Mouse (Mus musculus): ENCODE measurements around the gene Hand1. TPM values are rescaled to one million over a fixed set of nuclear protein-coding genes. Genes with fewer than 3 reads are reported as not detected.
"Not testable (repeated sequence)": the region's sequence is repeated elsewhere in the genome, so short reads cannot be mapped to it uniquely, and the experiment has no call there.

Hand1 gene
- polyA plus RNA-seq, 1 experiment from 2014 or later, result 0.32 TPM

- not testable (repeated sequence) for H3K36me3 ChIP-seq; H3K27ac ChIP-seq; H3K4me3 ChIP-seq; H3K9me3 ChIP-seq (replicated peaks); H3K4me2 ChIP-seq (replicated peaks); H3K4me1 ChIP-seq; ATAC-seq (ENCODE audit: low FRiP score); H3K9ac ChIP-seq
- H3K27me3 ChIP-seq, result peaks cover 49% of the 10 kb centered on the region
- 84% methylated on average over 7 of the region's 9 CpGs for WGBS
These were observed 14.1 kb upstream of the Hand1 start for GRCm38 (mm10) chr11:57846421-57847363.

DNA sequence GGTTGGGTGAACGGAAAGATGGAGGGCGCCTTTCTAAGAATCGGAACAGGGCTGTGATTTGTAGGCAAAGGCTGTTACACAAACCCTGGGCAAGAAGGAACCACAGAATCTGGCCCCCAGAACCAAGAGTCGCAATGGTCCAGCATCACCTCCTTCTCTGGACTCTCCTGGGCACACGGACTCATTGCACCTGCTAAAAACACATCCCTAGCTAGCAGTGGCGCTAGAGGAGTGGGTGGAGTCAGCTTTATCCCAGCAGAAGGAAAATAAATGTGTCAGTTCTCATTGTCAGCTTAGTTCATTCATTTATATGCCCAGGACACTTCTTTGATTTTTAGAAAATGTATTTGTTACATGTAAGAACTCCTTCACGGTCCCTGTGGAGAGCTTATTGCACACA lies 8.8 kb upstream of the Hand1 start:
- Histone ChIP-seq H3K9ac (no peak overlapping the region), H3K4me2 (replicated peaks) (no peak overlapping the region), H3K4me3 (no peak overlapping the region), H3K4me1 (peaks cover 3% of the 10 kb centered on the region; the same call in 1 of the 2 replicates), H3K9me3 (replicated peaks) (no peaks in the 10 kb centered on the region), H3K27ac (no peak overlapping the region), H3K36me3 (no peaks in the 10 kb centered on the region), H3K27me3 (peaks cover 77% of the 10 kb centered on the region)
- WGBS, result 31% methylated on average over 7 of the region's 7 CpGs
- ATAC-seq (ENCODE audit: low FRiP score), result no peak

DNA sequence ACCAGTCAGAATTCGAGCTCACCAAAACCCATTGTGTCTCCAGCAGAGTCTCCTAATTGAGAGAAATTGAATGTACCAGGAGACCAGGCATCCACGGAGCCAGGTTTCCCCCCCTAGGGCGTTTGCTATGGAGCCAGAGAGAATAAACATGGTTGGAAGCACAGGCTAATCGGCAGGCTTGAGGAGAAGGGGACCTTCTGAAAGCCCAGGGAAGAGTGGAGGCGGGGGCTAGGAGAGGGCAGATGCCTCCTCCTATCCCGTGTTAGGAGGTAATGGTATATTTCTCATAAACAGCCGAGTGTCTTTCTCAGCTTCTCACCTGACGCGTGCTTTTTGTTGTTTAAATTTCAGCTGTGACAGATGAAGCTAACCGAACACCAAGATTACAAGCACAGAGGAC lies 8.4 kb upstream of the Hand1 start:
- H3K4me1 ChIP-seq, result peaks cover 3% of the 10 kb centered on the region; the same call in 1 of the 2 replicates
- H3K27ac ChIP-seq, result no peak overlapping the region
- 17% methylated on average over 10 of the region's 10 CpGs for WGBS
- no peak overlapping the region for H3K9ac ChIP-seq
- no peaks in the 10 kb centered on the region for H3K9me3 ChIP-seq (replicated peaks)
- H3K4me3 ChIP-seq, result no peak overlapping the region
- no peaks in the 10 kb centered on the region for H3K36me3 ChIP-seq
- ATAC-seq (ENCODE audit: low FRiP score), result no peak
- H3K27me3 ChIP-seq, result peaks cover 80% of the 10 kb centered on the region
- no peak overlapping the region for H3K4me2 ChIP-seq (replicated peaks)

DNA sequence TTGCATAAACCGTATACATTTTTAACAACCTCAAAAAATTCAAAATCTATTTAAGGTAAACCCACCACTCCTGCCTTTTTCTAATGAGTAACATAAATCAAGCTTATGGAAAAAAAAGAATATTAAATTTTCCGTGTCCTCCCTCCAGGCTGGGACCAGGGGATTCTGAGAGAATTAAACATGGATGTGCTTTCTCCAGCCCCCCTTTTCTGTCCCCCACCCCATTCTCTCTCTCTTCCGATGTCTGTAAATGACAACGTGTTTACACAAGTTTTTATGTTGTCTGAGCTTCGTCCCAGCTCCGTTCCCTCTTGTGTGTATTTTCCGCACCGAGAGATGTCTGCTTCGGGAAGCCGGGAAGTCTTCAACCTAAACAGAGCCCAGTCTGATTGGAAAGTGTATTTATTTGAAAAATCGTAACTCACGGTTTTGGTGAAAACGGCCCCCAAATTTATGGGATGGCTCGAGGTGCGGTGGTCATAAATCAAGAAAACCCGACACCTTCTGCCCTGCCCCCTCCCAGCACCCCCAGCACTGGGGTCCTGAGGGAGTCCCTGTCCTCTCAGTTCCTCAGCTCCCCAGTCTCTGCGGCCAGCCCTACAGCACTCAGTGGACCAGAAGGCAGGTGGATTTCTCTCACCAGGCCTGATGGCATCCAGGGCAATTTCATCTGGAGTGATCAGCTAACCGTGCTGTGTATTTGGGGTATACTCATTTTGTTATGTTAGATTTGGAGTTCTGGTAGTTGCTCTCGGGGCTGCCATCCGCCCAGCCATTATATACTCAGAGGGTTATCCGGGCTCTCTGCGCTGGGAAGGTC lies 5.5 kb upstream of the Hand1 start:
- H3K4me2 ChIP-seq (replicated peaks), result no peak overlapping the region
- 6% methylated on average over 22 of the region's 22 CpGs for WGBS

GRCm38 (mm10) chr11:57836872-57837680 lies 4.5 kb upstream of the Hand1 start:
- WGBS, result 1% methylated on average over 38 of the region's 38 CpGs
- no peak overlapping the region for H3K27ac ChIP-seq
- no peak overlapping the region for H3K9ac ChIP-seq
- no peak overlapping the region; the same call in 1 of the 2 replicates for H3K4me3 ChIP-seq
- peaks cover 97% of the 10 kb centered on the region for H3K27me3 ChIP-seq
- H3K4me2 ChIP-seq (replicated peaks), result no peak overlapping the region
- H3K36me3 ChIP-seq, result no peaks in the 10 kb centered on the region
- H3K4me1 ChIP-seq, result peaks cover 8% of the 10 kb centered on the region; the same call in 1 of the 2 replicates
- H3K9me3 ChIP-seq (replicated peaks), result no peaks in the 10 kb centered on the region
- ATAC-seq (ENCODE audit: low FRiP score), result no peak

More for the DNA sequence above, 5.5 kb upstream of the Hand1 start:
- ATAC-seq (ENCODE audit: low FRiP score), result no peak
- Histone ChIP-seq H3K4me1 (peaks cover 8% of the 10 kb centered on the region; the same call in 1 of the 2 replicates), H3K27ac (no peak overlapping the region), H3K27me3 (peaks cover 97% of the 10 kb centered on the region), H3K4me3 (no peak overlapping the region), H3K9ac (no peak overlapping the region), H3K9me3 (replicated peaks) (no peaks in the 10 kb centered on the region), H3K36me3 (no peaks in the 10 kb centered on the region)

DNA sequence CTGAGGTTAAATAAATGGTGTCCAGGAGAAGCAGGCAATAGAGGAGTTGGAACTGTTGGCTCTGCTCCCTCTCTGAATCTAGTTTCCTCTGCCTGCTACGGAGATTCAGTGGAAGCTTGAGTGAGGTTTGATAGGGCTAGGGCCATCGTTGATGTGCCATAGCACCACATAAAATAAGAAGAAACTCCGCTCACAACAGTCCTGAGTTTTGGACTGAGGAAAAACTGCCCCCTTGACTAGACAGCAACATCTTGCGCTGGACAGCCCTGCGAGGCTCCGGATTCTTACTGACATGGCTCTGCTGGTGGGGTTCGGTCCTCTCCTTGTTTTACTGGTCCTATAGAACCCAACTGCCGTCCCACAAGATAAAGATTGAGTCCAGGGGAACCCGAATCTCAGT lies 3.8 kb upstream of the Hand1 start:
- Histone ChIP-seq H3K4me2 (replicated peaks) (no peak overlapping the region), H3K27me3 (peaks cover 98% of the 10 kb centered on the region), H3K27ac (no peak overlapping the region), H3K36me3 (no peaks in the 10 kb centered on the region), H3K4me3 (no peak overlapping the region), H3K9me3 (replicated peaks) (no peaks in the 10 kb centered on the region), H3K4me1 (peaks cover 8% of the 10 kb centered on the region; the same call in 1 of the 2 replicates), H3K9ac (no peak overlapping the region)
- ATAC-seq (ENCODE audit: low FRiP score), result no peak
- WGBS, result 2% methylated on average over 9 of the region's 9 CpGs

DNA sequence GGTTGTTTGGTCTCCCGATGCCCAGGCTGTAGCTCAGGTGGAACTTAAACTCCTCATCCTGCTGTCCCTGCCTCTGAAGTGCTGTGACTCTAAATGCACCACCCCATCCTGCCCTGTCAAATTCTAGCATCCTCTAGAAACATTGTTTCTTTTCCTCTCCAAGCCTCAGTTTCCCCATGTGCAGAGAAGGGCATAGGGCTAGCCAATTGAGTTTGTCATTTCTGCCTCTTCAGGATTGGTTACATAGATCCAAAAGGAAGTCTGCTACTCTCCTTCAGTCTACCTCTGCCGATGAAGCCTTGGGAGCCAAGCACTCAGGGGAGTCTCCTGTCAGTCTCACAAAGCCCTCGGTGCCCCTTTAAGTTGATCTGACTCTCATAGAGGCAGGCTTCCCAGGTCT lies 3.3 kb upstream of the Hand1 start:
- H3K27ac ChIP-seq, result no peak overlapping the region
- 4% methylated on average over 3 of the region's 3 CpGs for WGBS
- no peaks in the 10 kb centered on the region for H3K36me3 ChIP-seq

DNA sequence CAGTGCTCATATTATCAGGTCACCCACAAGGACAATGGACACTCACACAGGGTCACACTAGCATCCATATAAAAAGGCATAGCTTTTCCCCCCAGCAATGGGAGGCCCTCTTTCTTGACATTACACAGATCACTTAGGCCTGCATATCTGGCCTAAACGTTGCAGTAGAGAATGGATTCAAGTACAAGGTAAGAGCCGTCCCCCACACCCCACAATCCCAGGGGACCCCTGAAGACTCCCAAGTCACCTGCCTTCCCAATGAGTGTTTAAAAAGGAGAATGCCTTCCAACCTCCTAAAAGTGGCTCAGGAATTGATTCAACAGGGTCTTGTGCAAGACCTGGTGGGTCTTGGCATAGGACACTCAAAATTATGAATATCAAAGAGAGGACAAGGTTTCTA lies 2.7 kb upstream of the Hand1 start:
- Histone ChIP-seq H3K9me3 (replicated peaks) (no peaks in the 10 kb centered on the region), H3K36me3 (no peaks in the 10 kb centered on the region), H3K4me3 (no peak overlapping the region), H3K27me3 (peaks cover 98% of the 10 kb centered on the region), H3K4me2 (replicated peaks) (no peak overlapping the region), H3K9ac (no peak overlapping the region), H3K27ac (no peak overlapping the region), H3K4me1 (peaks cover 8% of the 10 kb centered on the region; the same call in 1 of the 2 replicates)
- ATAC-seq (ENCODE audit: low FRiP score), result no peak
- WGBS, result 12% methylated on average over 2 of the region's 2 CpGs

More for the DNA sequence above, 3.3 kb upstream of the Hand1 start:
- no peak overlapping the region for H3K9ac ChIP-seq
- H3K9me3 ChIP-seq (replicated peaks), result no peaks in the 10 kb centered on the region
- peaks cover 98% of the 10 kb centered on the region for H3K27me3 ChIP-seq
- H3K4me2 ChIP-seq (replicated peaks), result no peak overlapping the region
- H3K4me1 ChIP-seq, result peaks cover 8% of the 10 kb centered on the region; the same call in 1 of the 2 replicates
- ATAC-seq (ENCODE audit: low FRiP score), result no peak
- no peak overlapping the region for H3K4me3 ChIP-seq

- no peaks in the 10 kb centered on the region for H3K36me3 ChIP-seq
- no peaks in the 10 kb centered on the region for H3K9me3 ChIP-seq (replicated peaks)
- WGBS, result 6% methylated on average over 6 of the region's 6 CpGs
- no peak overlapping the region for H3K27ac ChIP-seq
- no peak overlapping the region for H3K4me3 ChIP-seq
- peaks cover 98% of the 10 kb centered on the region for H3K27me3 ChIP-seq
- ATAC-seq (ENCODE audit: low FRiP score), result no peak
- peaks cover 8% of the 10 kb centered on the region; the same call in 1 of the 2 replicates for H3K4me1 ChIP-seq
- no peak overlapping the region for H3K4me2 ChIP-seq (replicated peaks)
- no peak overlapping the region for H3K9ac ChIP-seq
These were observed 1.4 kb upstream of the Hand1 start for GRCm38 (mm10) chr11:57834031-57834430.

- no peaks in the 10 kb centered on the region for H3K9me3 ChIP-seq (replicated peaks)
- no peak overlapping the region for H3K4me2 ChIP-seq (replicated peaks)
- no peak overlapping the region for H3K4me3 ChIP-seq
- peaks cover 8% of the 10 kb centered on the region; the same call in 1 of the 2 replicates for H3K4me1 ChIP-seq
- H3K27me3 ChIP-seq, result peaks cover 98% of the 10 kb centered on the region
- under 1% methylated on average over 30 of the region's 30 CpGs for WGBS
- H3K36me3 ChIP-seq, result no peaks in the 10 kb centered on the region
- no peak for ATAC-seq (ENCODE audit: low FRiP score)
- no peak overlapping the region for H3K27ac ChIP-seq
- no peak overlapping the region for H3K9ac ChIP-seq
These were observed 819 bp upstream of the Hand1 start for GRCm38 (mm10) chr11:57833296-57833977.

DNA sequence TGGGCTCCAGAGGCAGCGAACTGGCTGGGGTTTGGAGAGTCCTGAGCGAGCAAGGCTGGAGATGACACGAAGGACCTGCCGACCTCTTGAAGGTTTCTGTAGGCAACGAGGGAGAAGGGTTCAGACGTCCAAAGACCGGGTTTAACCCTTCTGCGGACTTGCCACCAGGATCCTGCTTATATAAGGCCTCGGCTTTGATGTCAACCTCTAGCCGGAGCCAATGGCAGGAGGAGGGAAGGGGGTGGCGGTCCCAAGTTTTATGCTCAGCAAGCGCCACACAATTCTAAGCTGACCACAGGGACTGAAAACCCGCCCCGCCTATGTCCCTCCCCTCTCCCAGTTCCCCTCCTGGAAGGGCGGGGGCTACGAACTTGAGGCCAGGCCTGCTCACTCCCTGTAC lies 757 bp downstream of the Hand1 start:
- WGBS, result 3% methylated on average over 16 of the region's 16 CpGs

More for the DNA sequence above, 757 bp downstream of the Hand1 start:
- H3K27me3 ChIP-seq, result peaks cover 99% of the 10 kb centered on the region
- H3K4me3 ChIP-seq, result no peak overlapping the region
- peaks cover 14% of the 10 kb centered on the region for H3K4me1 ChIP-seq
- H3K4me2 ChIP-seq (replicated peaks), result no peak overlapping the region
- ATAC-seq (ENCODE audit: low FRiP score), result no peak
- no peaks in the 10 kb centered on the region for H3K9me3 ChIP-seq (replicated peaks)
- no peak overlapping the region for H3K9ac ChIP-seq
- H3K36me3 ChIP-seq, result no peaks in the 10 kb centered on the region
- no peak overlapping the region for H3K27ac ChIP-seq
